Mouse (Mus musculus) hematopoietic multipotent progenitor cell, adult 10-12 weeks (in vitro differentiated cells): ENCODE results near the gene Retnlb. TPM values are rescaled to one million over a fixed set of nuclear protein-coding genes. Genes with fewer than 3 reads are reported as not detected.

Experiments used
- polyA plus RNA-seq: library from polyadenylated mRNA; stranded (reverse); fragments of >175 nt; gene quantifications from 2 replicates; pipeline ENCODE4 v1.2.3, GENCODE M21; 2012; ENCODE audit warnings: low replicate concordance

Retnlb gene
- polyA plus RNA-seq, result not detected in 2 replicates

DNA sequence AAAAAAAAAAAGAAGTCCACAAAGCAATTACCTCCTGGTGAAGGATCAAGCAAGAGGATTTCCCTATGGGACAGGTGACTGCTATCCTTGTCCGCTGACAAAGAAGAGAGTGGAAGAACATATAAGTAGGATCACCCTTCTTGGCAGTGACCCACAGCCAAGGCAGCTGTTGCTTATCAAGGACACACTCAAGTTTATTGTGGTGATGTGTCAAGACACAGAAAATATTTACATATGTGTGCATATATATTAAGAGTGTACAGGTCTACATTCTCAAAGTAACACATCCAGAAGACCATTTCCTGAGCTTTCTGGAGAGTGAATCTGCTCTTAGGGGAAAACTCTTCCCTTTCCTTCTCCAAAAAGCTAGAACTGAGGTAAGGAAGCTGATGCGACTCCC, at the start of gene Retnlb:
Gene Retnlb (plus strand): TSS at position 162 of the 400 bp plus-strand sequence.

DNA sequence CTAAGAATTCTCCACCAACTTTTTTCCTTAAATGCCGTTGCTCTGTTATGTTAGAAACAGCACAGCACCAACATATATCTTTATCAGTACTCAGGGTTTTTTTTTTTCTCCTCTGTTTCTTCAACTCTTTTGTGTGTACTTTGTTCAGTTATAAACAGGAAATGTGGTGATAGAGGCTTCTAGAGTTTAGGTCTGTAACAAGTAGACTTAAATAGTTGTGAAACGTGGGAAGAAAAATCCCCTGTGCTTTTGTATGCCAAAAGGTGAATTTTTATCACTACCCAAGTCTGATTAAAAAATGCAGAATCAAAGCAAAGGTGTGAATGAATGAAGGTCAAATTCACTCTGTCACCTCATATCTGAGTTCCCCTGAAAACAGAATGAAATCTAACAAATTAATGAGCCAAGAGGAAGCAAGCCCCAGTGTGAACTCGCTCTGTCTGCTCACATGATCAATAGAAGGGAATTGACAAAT, 44.6 kb upstream of the Retnlb start, which contains the start of gene Trat1:
Gene Trat1 (minus strand): TSS at position 51 of the 475 bp plus-strand sequence.

GRCm38 (mm10) chr16:48842266-48842665, 25.6 kb downstream of the Retnlb start, which contains the start of gene Retnla:
Gene Retnla (plus strand): TSS chr16:48842551.

Other genes with a start within 250 kb of the Retnlb start
- 0.73 and 0.90 TPM in 2 replicates for gene Trat1, start 44.8 kb upstream of the Retnlb start, polyA plus RNA-seq
- 0.30 and 0.53 TPM in 2 replicates for gene Retnla, start 25.7 kb downstream of the Retnlb start, polyA plus RNA-seq
- 8.8 and 10.4 TPM in 2 replicates for gene Retnlg, start 55.8 kb downstream of the Retnlb start, polyA plus RNA-seq
- gene Dzip3, start 177.3 kb downstream of the Retnlb start, polyA plus RNA-seq, result 3.3 and 6.3 TPM in 2 replicates
- 0.14 and 1.2 TPM in 2 replicates for gene Cip2a, start 177.3 kb downstream of the Retnlb start, polyA plus RNA-seq
- not detected in 2 replicates for gene Myh15, start 240.6 kb downstream of the Retnlb start, polyA plus RNA-seq